Mouse (Mus musculus) cerebellum, adult (tissue): ENCODE measurements around the gene Cckbr.
A peak's percentile ranks its signal among the peaks of the same experiment; 100 is the strongest.

Experiments
- ATAC-seq: cut with Nextera tagmentation; 2 replicates; pipeline ENCODE4 v1.9.2; 2017; ENCODE audit warnings: mild to moderate bottlenecking, moderate library complexity, mixed read lengths; ENCODE audit not compliant: insufficient number of reproducible peaks, low FRiP score, low TSS enrichment

Gene Cckbr

GRCm38 (mm10) chr7:105425424-105426043 is at the start of gene Cckbr:
TSS of gene Cckbr (plus strand) at chr7:105425731.
- no peak for ATAC-seq

GRCm38 (mm10) chr7:105380329-105380728 is 45.2 kb upstream of the Cckbr start:
- ATAC-seq, result no peak

GRCm38 (mm10) chr7:105387696-105388095 is 37.8 kb upstream of the Cckbr start:
- no peak for ATAC-seq

GRCm38 (mm10) chr7:105390236-105390635 is 35.3 kb upstream of the Cckbr start:
- ATAC-seq, result no peak

- no peak; the same call in 1 of the 2 replicates for ATAC-seq
Observed at GRCm38 (mm10) chr7:105394606-105395005, 30.9 kb upstream of the Cckbr start.

GRCm38 (mm10) chr7:105395131-105395820 is 30.3 kb upstream of the Cckbr start:
- ATAC-seq, result no peak

GRCm38 (mm10) chr7:105396126-105396525 is 29.4 kb upstream of the Cckbr start:
- no peak for ATAC-seq

GRCm38 (mm10) chr7:105399058-105399934 is 26.2 kb upstream of the Cckbr start:
- peak; percentile 9 for ATAC-seq

GRCm38 (mm10) chr7:105399935-105400624 is 25.5 kb upstream of the Cckbr start, which contains the start of gene Fam160a2:
TSS of gene Fam160a2 (minus strand) at chr7:105400054.
- ATAC-seq, result peak; percentile 97

- no peak for ATAC-seq
Observed at GRCm38 (mm10) chr7:105404268-105404667, 21.3 kb upstream of the Cckbr start, which contains the start of gene Cnga4. TSS of gene Cnga4 (plus strand) at chr7:105404568.

- no peak for ATAC-seq
Observed at GRCm38 (mm10) chr7:105406322-105406721, 19.2 kb upstream of the Cckbr start.

- ATAC-seq, result peak; percentile 52; the same call in 1 of the 2 replicates
Observed at GRCm38 (mm10) chr7:105411874-105412632, 13.5 kb upstream of the Cckbr start.

- ATAC-seq, result no peak
Observed at GRCm38 (mm10) chr7:105414385-105414784, 11.1 kb upstream of the Cckbr start.

GRCm38 (mm10) chr7:105416529-105416928 is 9.0 kb upstream of the Cckbr start:
- ATAC-seq, result no peak

- no peak for ATAC-seq
Observed at GRCm38 (mm10) chr7:105418106-105418505, 7.4 kb upstream of the Cckbr start.

GRCm38 (mm10) chr7:105420903-105421302 is 4.6 kb upstream of the Cckbr start:
- ATAC-seq, result no peak

GRCm38 (mm10) chr7:105424368-105424767 is 1.2 kb upstream of the Cckbr start:
- ATAC-seq, result no peak

GRCm38 (mm10) chr7:105426051-105426450 is 520 bp downstream of the Cckbr start:
- no peak for ATAC-seq

GRCm38 (mm10) chr7:105432058-105432457 is 6.5 kb downstream of the Cckbr start:
- ATAC-seq, result no peak

- ATAC-seq, result no peak
Observed at GRCm38 (mm10) chr7:105433859-105434258, 8.3 kb downstream of the Cckbr start.
